Mouse (Mus musculus) ES-E14 (cell line): ENCODE results near the gene Hecw2. TPM values are rescaled to one million over a fixed set of nuclear protein-coding genes. Genes with fewer than 3 reads are reported as not detected.

Source experiments
- DNase-seq: peaks from one replicate; pipeline ENCODE4 v3.0.0-alpha.2; 2013; ENCODE audit warnings: low read depth, low spot score
- H3K27ac ChIP-seq: 2 replicates; pipeline ENCODE4 v1.5.1; 2012; ENCODE audit warnings: low read depth, mild to moderate bottlenecking, low read length, moderate library complexity, mixed read lengths; ENCODE audit not compliant: poor library complexity, insufficient read depth, severe bottlenecking
- H3K36me3 ChIP-seq: 2 replicates; pipeline ENCODE4 v1.6.1; 2012; ENCODE audit warnings: mild to moderate bottlenecking, low read length, moderate library complexity, mixed read lengths; ENCODE audit not compliant: control insufficient read depth, poor library complexity, insufficient read depth, severe bottlenecking
- H3K4me1 ChIP-seq, 2 experiments: fragments of 150-350 bp in 1 of 2; sonication (generic) in 1 of 2; 2 replicates each; pipeline ENCODE4 v1.6.1; 2012; ENCODE audit warnings: low read length in 2 of 2, mild to moderate bottlenecking in 1 of 2, mixed read lengths in 1 of 2; ENCODE audit not compliant: control insufficient read depth in 2 of 2, insufficient read depth in 2 of 2, poor library complexity in 1 of 2
- H3K4me3 ChIP-seq, 2 experiments: fragments of 150-350 bp in 1 of 2; sonication (generic) in 1 of 2; 2 replicates each; pipeline ENCODE4 v1.5.1; 2012; ENCODE audit warnings: low read length in 2 of 2, low read depth in 1 of 2, mild to moderate bottlenecking in 1 of 2, mixed read lengths in 1 of 2; ENCODE audit not compliant: insufficient read depth in 1 of 2, poor library complexity in 1 of 2, severe bottlenecking in 1 of 2
- H3K9ac ChIP-seq: 2 replicates; pipeline ENCODE4 v1.6.1; 2012; ENCODE audit warnings: low read depth, mild to moderate bottlenecking, low read length, mixed read lengths; ENCODE audit not compliant: poor library complexity, insufficient read depth, severe bottlenecking
- H3K9me3 ChIP-seq: fragments of 150-350 bp; sonication (generic); 2 replicates; pipeline ENCODE4 v1.6.1; 2012; ENCODE audit warnings: low read depth, mild to moderate bottlenecking, low read length; ENCODE audit not compliant: control insufficient read depth, insufficient read depth
- CHD2 ChIP-seq: IDR thresholded peaks from 2 replicates; pipeline ENCODE4 v1.6.1; 2014; ENCODE audit warnings: mild to moderate bottlenecking, low read depth, low read length, inconsistent platforms
- HCFC1 ChIP-seq: IDR thresholded peaks from 2 replicates; pipeline ENCODE4 v1.6.1; 2012; ENCODE audit warnings: low read length, inconsistent platforms, borderline replicate concordance; ENCODE audit not compliant: insufficient read depth
- MAFK ChIP-seq: IDR thresholded peaks from 2 replicates; pipeline ENCODE4 v1.6.1; 2014; ENCODE audit warnings: mild to moderate bottlenecking, low read depth, low read length, inconsistent platforms; ENCODE audit not compliant: insufficient read depth
- ZC3H11A ChIP-seq: IDR thresholded peaks from 2 replicates; pipeline ENCODE4 v1.6.1; 2012; ENCODE audit warnings: low read depth, mild to moderate bottlenecking, inconsistent platforms, low read length, borderline replicate concordance
- ZNF384 ChIP-seq: IDR thresholded peaks from 2 replicates; pipeline ENCODE4 v1.6.1; 2012; ENCODE audit warnings: low read depth, low read length, inconsistent platforms
- in situ Hi-C, 2 experiments: fragments of 600-800 bp; cut with MboI; formaldehyde crosslinking; loops; one replicate each; pipeline ENCODE4 v1.15.1; 2025; ENCODE audit warnings: low sequenced_read_pairs in 2 of 2, inconsistent platforms in 1 of 2; ENCODE audit not compliant: unreplicated experiment in 2 of 2
- total RNA-seq: library from RNA; depleted of rRNA; stranded (reverse); fragments of 300-350 nt; gene quantifications from 2 replicates; pipeline ENCODE4 v1.2.3, GENCODE M21; 2012

Gene Hecw2
- total RNA-seq, 1 experiment = 6.6 TPM

- no peaks in the 10 kb centered on the region for H3K9me3 ChIP-seq
- TF ChIP-seq MAFK (no peak), CHD2 (no peak), ZC3H11A (no peak), HCFC1 (no peak), ZNF384 (no peak)
- in situ Hi-C loops = no loop called here
- H3K36me3 ChIP-seq = no peaks in the 10 kb centered on the region
- H3K4me3 ChIP-seq = no peak overlapping the region
- H3K9ac ChIP-seq = no peak overlapping the region
- H3K4me1 ChIP-seq = no peaks in the 10 kb centered on the region
- no peak overlapping the region for H3K27ac ChIP-seq
- no peak for DNase-seq
Observed at GRCm38 (mm10) chr1:53816353-53816752, 378.6 kb downstream of the Hecw2 start.

- in situ Hi-C loops = no loop called here
- DNase-seq = no peak
- H3K4me1 ChIP-seq = no peaks in the 10 kb centered on the region
- no peaks in the 10 kb centered on the region for H3K36me3 ChIP-seq
- no peaks in the 10 kb centered on the region for H3K9me3 ChIP-seq
- TF ChIP-seq ZC3H11A (no peak), MAFK (no peak), ZNF384 (no peak), HCFC1 (no peak), CHD2 (no peak)
- no peak overlapping the region for H3K9ac ChIP-seq
- no peak overlapping the region for H3K27ac ChIP-seq
- H3K4me3 ChIP-seq = no peak overlapping the region
Observed at GRCm38 (mm10) chr1:53814077-53814705, 380.8 kb downstream of the Hecw2 start.

GRCm38 (mm10) chr1:53811919-53812318 is 383.0 kb downstream of the Hecw2 start:
- Histone ChIP-seq H3K4me1 (no peaks in the 10 kb centered on the region), H3K27ac (no peak overlapping the region), H3K4me3 (no peak overlapping the region), H3K9me3 (no peaks in the 10 kb centered on the region), H3K9ac (no peak overlapping the region), H3K36me3 (no peaks in the 10 kb centered on the region)
- in situ Hi-C loops = no loop called here
- DNase-seq = no peak
- no peak for TF ChIP-seq ZC3H11A
- no peak for TF ChIP-seq CHD2
- TF ChIP-seq HCFC1 = no peak
- TF ChIP-seq ZNF384 = no peak
- no peak for TF ChIP-seq MAFK

GRCm38 (mm10) chr1:53808229-53808628 is 386.7 kb downstream of the Hecw2 start:
- Histone ChIP-seq H3K4me3 (no peak overlapping the region), H3K9me3 (no peaks in the 10 kb centered on the region), H3K36me3 (no peaks in the 10 kb centered on the region), H3K4me1 (no peaks in the 10 kb centered on the region), H3K27ac (no peak overlapping the region), H3K9ac (no peak overlapping the region)
- in situ Hi-C loops = no loop called here
- TF ChIP-seq ZC3H11A (no peak), MAFK (no peak), HCFC1 (no peak), CHD2 (no peak), ZNF384 (no peak)
- no peak for DNase-seq

- in situ Hi-C loops = no loop called here
- no peak overlapping the region for H3K4me3 ChIP-seq
- DNase-seq = no peak
- no peak overlapping the region for H3K9ac ChIP-seq
- H3K9me3 ChIP-seq = no peaks in the 10 kb centered on the region
- no peak overlapping the region for H3K27ac ChIP-seq
- H3K36me3 ChIP-seq = no peaks in the 10 kb centered on the region
- TF ChIP-seq CHD2 = no peak
- no peak for TF ChIP-seq MAFK
- no peak for TF ChIP-seq ZC3H11A
- TF ChIP-seq HCFC1 = no peak
- TF ChIP-seq ZNF384 = no peak
- no peaks in the 10 kb centered on the region for H3K4me1 ChIP-seq
Observed at GRCm38 (mm10) chr1:53797811-53798210, 397.2 kb downstream of the Hecw2 start.
